Mouse (Mus musculus): ENCODE results near the gene Hcn2. TPM values are rescaled to one million over a fixed set of nuclear protein-coding genes. Genes with fewer than 3 reads are reported as not detected.

The Hcn2 gene
- polyA plus RNA-seq, 2 experiments: 0.09 TPM; not detected in 1

DNA sequence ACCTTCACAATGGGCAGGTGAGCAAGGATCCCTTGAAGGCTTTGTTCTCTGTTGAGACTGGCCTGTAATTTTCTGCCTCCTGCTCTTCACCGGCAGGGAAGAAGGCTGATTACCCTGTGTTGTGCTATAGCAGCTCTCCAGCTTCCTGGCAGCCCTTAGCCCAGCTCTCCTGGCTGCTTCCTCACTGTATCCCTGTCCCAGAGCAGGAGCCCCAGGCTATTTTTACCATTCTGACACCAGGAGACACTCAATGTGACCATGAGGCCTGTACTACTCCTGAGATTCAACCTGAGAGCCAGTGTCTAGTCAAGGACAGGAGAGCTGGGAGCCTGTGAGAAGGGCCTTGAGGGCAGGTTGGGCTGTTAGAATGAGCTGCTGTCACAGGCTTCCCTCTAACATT lies 29.7 kb upstream of the Hcn2 start:
- H3K9ac ChIP-seq (replicated peaks): no peak overlapping the region
- H3K36me3 ChIP-seq (replicated peaks; ENCODE audit: control insufficient read depth, insufficient read depth, low read depth): peaks cover 44% of the 10 kb centered on the region
- H3K27me3 ChIP-seq (ENCODE audit: control insufficient read depth, insufficient read depth, low read length): no peaks in the 10 kb centered on the region
- DNase-seq (ENCODE audit: low read depth in 3 of 3, low spot score in 3 of 3) (no peak), ATAC-seq (ENCODE audit: insufficient read depth) (no peak)
- no peak overlapping the region for H3K4me2 ChIP-seq (ENCODE audit: low read depth)
- H3K4me1 ChIP-seq (replicated peaks; ENCODE audit: control insufficient read depth in 2 of 2, insufficient read depth in 2 of 2, low read length in 1 of 2): peaks cover 16 to 17% of the 10 kb centered on the region in 2 experiments
- H3K27ac ChIP-seq: no peak overlapping the region
- 100% methylated on average over 1 of the region's 1 CpGs for WGBS (ENCODE audit: insufficient replicate concordance)
- H3K4me3 ChIP-seq (ENCODE audit: insufficient read depth in 1 of 2, low read depth in 2 of 2, low read length in 2 of 2): no peak overlapping the region
- no peaks in the 10 kb centered on the region for H3K9me3 ChIP-seq (ENCODE audit: control insufficient read depth, low read length)
- no peak for TF ChIP-seq EP300 (IDR thresholded peaks at IDR 0.05; ENCODE audit: low read depth)
- TF ChIP-seq CTCF (IDR thresholded peaks at IDR 0.05; ENCODE audit: low read depth): no peak

DNA sequence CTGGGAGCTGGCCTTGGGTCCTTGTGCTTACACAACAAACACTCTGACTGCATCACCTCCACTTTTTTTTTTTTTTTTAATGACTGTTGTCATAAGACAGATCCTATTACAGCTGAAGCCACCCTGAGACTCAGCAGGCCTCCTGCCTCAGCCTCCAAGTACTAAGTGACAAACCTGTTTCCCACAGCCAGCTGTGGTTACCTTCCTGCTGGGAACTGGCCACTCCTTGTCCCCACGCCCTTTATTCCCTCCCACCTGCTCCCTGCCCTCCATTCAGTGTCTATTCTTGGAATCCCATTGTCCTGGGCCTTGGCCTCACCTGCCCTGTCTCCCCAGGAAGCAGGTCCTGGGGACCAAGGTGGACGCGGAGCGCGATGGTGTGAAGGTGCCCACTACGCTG lies 28.9 kb upstream of the Hcn2 start:
- H3K9ac ChIP-seq (replicated peaks): no peak overlapping the region
- WGBS (ENCODE audit: insufficient replicate concordance): 86% methylated on average over 6 of the region's 6 CpGs
- DNase-seq (ENCODE audit: low read depth in 3 of 3, low spot score in 3 of 3) (no peak), ATAC-seq (ENCODE audit: insufficient read depth) (no peak)
- no peak overlapping the region for H3K4me3 ChIP-seq (ENCODE audit: insufficient read depth in 1 of 2, low read depth in 2 of 2, low read length in 2 of 2)
- H3K4me2 ChIP-seq (ENCODE audit: low read depth): no peak overlapping the region
- no peak overlapping the region for H3K27ac ChIP-seq
- no peaks in the 10 kb centered on the region; the same call in 1 of the 2 replicates for H3K9me3 ChIP-seq (ENCODE audit: control insufficient read depth, low read length)
- peaks cover 44% of the 10 kb centered on the region for H3K36me3 ChIP-seq (replicated peaks; ENCODE audit: control insufficient read depth, insufficient read depth, low read depth)
- TF ChIP-seq EP300 (IDR thresholded peaks at IDR 0.05; ENCODE audit: low read depth): no peak
- no peak for TF ChIP-seq CTCF (IDR thresholded peaks at IDR 0.05; ENCODE audit: low read depth)
- H3K27me3 ChIP-seq (ENCODE audit: control insufficient read depth, insufficient read depth, low read length): no peaks in the 10 kb centered on the region
- H3K4me1 ChIP-seq (replicated peaks; ENCODE audit: control insufficient read depth in 2 of 2, insufficient read depth in 2 of 2, low read length in 1 of 2): peaks cover 16 to 17% of the 10 kb centered on the region in 2 experiments

DNA sequence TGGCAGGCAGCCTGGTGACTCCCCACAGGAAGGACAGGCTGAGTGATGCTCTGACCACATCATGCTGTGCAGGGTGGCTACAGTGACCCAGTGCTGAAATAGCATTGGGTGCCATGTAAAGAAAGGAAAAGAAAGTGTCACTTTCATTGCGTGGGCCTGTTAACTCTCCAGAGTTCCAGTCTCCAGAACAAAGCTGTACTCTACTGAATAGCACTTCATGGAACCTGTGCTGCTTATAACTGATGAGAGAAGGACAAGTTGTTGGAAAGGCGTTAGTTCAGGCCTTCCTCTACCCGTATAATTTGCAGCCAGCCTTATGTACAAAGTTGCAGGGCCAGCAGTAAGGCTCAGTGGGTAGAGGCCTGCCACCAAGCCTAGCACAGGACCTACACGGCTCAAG lies 27.7 kb upstream of the Hcn2 start, which contains the start of gene Gzmm:
Gene Gzmm, plus strand, starts transcription at position 301 of the 400 bp plus-strand sequence.
- H3K9me3 ChIP-seq (ENCODE audit: control insufficient read depth, low read length): no peaks in the 10 kb centered on the region; the same call in 1 of the 2 replicates
- DNase-seq (ENCODE audit: low read depth in 3 of 3, low spot score in 3 of 3) (no peak), ATAC-seq (ENCODE audit: insufficient read depth) (no peak)
- WGBS (ENCODE audit: insufficient replicate concordance): 69% methylated on average over 4 of the region's 4 CpGs
- H3K27ac ChIP-seq: no peak within 1 kb of the TSS
- no peak within 1 kb of the TSS for H3K4me2 ChIP-seq (ENCODE audit: low read depth)
- peaks cover 8 to 9% of the 10 kb centered on the region in 2 experiments for H3K4me1 ChIP-seq (replicated peaks; ENCODE audit: control insufficient read depth in 2 of 2, insufficient read depth in 2 of 2, low read length in 1 of 2)
- H3K9ac ChIP-seq (replicated peaks): no peak within 1 kb of the TSS
- H3K4me3 ChIP-seq (ENCODE audit: insufficient read depth in 1 of 2, low read depth in 2 of 2, low read length in 2 of 2): no peak within 1 kb of the TSS
- TF ChIP-seq CTCF (IDR thresholded peaks at IDR 0.05; ENCODE audit: low read depth) (no peak), EP300 (IDR thresholded peaks at IDR 0.05; ENCODE audit: low read depth) (no peak)
- H3K36me3 ChIP-seq (replicated peaks; ENCODE audit: control insufficient read depth, insufficient read depth, low read depth): peaks cover 44% of the 10 kb centered on the region
- no peaks in the 10 kb centered on the region for H3K27me3 ChIP-seq (ENCODE audit: control insufficient read depth, insufficient read depth, low read length)

DNA sequence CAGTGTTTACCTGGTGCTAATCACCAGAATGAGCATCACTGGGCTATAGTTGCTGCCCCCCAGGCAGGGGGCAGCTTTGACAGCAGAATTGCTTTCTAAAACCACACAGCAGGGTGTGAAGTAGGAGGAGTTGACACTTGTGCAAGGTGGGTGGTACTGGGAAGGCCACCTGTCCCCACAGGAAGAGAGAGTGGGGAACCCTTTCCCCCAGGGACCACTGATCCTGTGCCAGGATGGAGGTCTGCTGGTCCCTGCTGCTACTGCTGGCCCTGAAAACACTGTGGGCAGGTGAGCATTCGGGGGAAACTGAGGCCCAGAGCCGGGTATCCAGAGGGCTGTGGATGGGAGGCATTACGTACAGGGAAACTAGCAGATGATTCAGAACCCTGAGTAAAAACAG lies 27.3 kb upstream of the Hcn2 start:
- no peak for TF ChIP-seq EP300 (IDR thresholded peaks at IDR 0.05; ENCODE audit: low read depth)
- TF ChIP-seq CTCF (IDR thresholded peaks at IDR 0.05; ENCODE audit: low read depth): no peak
- no peak for DNase-seq (ENCODE audit: low read depth in 3 of 3, low spot score in 3 of 3)
- H3K4me3 ChIP-seq (ENCODE audit: insufficient read depth in 1 of 2, low read depth in 2 of 2, low read length in 2 of 2): no peak overlapping the region
- no peaks in the 10 kb centered on the region; the same call in 1 of the 2 replicates for H3K9me3 ChIP-seq (ENCODE audit: control insufficient read depth, low read length)
- ATAC-seq (ENCODE audit: insufficient read depth): no peak
- no peak overlapping the region for H3K9ac ChIP-seq (replicated peaks)
- peaks cover 44% of the 10 kb centered on the region for H3K36me3 ChIP-seq (replicated peaks; ENCODE audit: control insufficient read depth, insufficient read depth, low read depth)
- no peak overlapping the region for H3K27ac ChIP-seq
- H3K27me3 ChIP-seq (ENCODE audit: control insufficient read depth, insufficient read depth, low read length): no peaks in the 10 kb centered on the region
- H3K4me2 ChIP-seq (ENCODE audit: low read depth): no peak overlapping the region
- 86% methylated on average over 3 of the region's 3 CpGs for WGBS (ENCODE audit: insufficient replicate concordance)
- H3K4me1 ChIP-seq (replicated peaks; ENCODE audit: control insufficient read depth in 2 of 2, insufficient read depth in 2 of 2, low read length in 1 of 2): peaks cover 4 to 5% of the 10 kb centered on the region in 2 experiments

DNA sequence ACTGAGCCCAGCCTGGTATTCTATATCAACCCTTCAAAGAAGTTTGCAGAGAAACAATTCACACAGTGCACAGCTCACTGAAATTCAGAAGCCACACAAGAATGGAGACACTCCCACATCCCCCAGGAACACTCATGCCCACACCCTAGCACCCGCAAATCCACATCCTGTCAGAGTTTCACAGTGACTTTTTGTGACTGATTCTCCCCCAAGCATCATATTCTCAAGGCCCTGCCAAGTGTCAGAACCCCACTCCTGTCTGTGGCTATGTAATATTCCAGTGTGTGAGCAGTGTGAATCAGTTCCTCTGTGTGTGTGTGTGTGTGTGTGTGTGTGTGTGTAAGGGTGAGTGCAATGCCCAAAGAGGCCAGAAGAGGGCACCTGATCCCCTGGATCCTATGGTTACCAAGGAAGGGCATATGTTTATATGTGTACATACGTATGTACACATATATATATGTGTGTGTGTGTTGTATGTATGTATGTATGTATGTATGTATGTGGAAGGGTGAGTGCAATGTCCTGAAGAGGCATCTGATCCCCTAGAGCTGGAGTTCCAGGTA lies 24.4 kb upstream of the Hcn2 start:
- ATAC-seq (ENCODE audit: insufficient read depth): no peak
- no peak overlapping the region for H3K4me3 ChIP-seq (ENCODE audit: insufficient read depth in 1 of 2, low read depth in 2 of 2, low read length in 2 of 2)
- H3K4me1 ChIP-seq (replicated peaks; ENCODE audit: control insufficient read depth in 2 of 2, insufficient read depth in 2 of 2, low read length in 1 of 2): peaks cover 0 to 9% of the 10 kb centered on the region in 2 experiments; a peak in 2 of 4 replicates
- H3K9me3 ChIP-seq (ENCODE audit: control insufficient read depth, low read length): no peaks in the 10 kb centered on the region; the same call in 1 of the 2 replicates
- no peak overlapping the region for H3K4me2 ChIP-seq (ENCODE audit: low read depth)
- H3K9ac ChIP-seq (replicated peaks): no peak overlapping the region
- peaks cover 19% of the 10 kb centered on the region for H3K36me3 ChIP-seq (replicated peaks; ENCODE audit: control insufficient read depth, insufficient read depth, low read depth)
- H3K27me3 ChIP-seq (ENCODE audit: control insufficient read depth, insufficient read depth, low read length): no peaks in the 10 kb centered on the region
- WGBS (ENCODE audit: insufficient replicate concordance): 88% methylated on average over 2 of the region's 2 CpGs
- DNase-seq (ENCODE audit: low read depth in 3 of 3, low spot score in 3 of 3): no peak
- TF ChIP-seq CTCF (IDR thresholded peaks at IDR 0.05; ENCODE audit: low read depth) (peak; percentile 52), EP300 (IDR thresholded peaks at IDR 0.05; ENCODE audit: low read depth) (no peak)
- no peak overlapping the region for H3K27ac ChIP-seq
